Mouse (Mus musculus): ENCODE data around the gene Fasl.

GRCm38 (mm10) chr1:161736255-161736654 lies 52.0 kb downstream of the Fasl start:
- TF ChIP-seq EP300 (IDR thresholded peaks at IDR 0.05; ENCODE audit: low read depth): no peak
- no peak for TF ChIP-seq CTCF (IDR thresholded peaks at IDR 0.05; ENCODE audit: low read depth)

All from liver, postnatal 0 days (tissue).